Mouse (Mus musculus): Measurements from ENCODE around the gene Pank3. TPM values are rescaled to one million over a fixed set of nuclear protein-coding genes. Genes with fewer than 3 reads are reported as not detected.
"Not testable (repeated sequence)": the region's sequence is repeated elsewhere in the genome, so short reads cannot be mapped to it uniquely, and the experiment has no call there.

The Pank3 gene
- polyA plus RNA-seq, 1 experiment from 2014 or later: 24.2 TPM

GRCm38 (mm10) chr11:35783038-35783437, 13.8 kb downstream of the Pank3 start:
- WGBS: 93% methylated on average over 5 of the region's 5 CpGs

GRCm38 (mm10) chr11:35784002-35784401, 14.7 kb downstream of the Pank3 start:
- H3K36me3 ChIP-seq: peaks cover 58% of the 10 kb centered on the region
- no peak for ATAC-seq (replicated peaks)
- WGBS: 94% methylated on average over 3 of the region's 3 CpGs
- H3K27ac ChIP-seq (replicated peaks): no peak overlapping the region
- H3K27me3 ChIP-seq: no peaks in the 10 kb centered on the region
- no peak overlapping the region for H3K4me3 ChIP-seq
- no peaks in the 10 kb centered on the region for H3K4me1 ChIP-seq
- no peaks in the 10 kb centered on the region for H3K9me3 ChIP-seq
- H3K4me2 ChIP-seq (replicated peaks): no peak overlapping the region
- no peak overlapping the region for H3K9ac ChIP-seq (replicated peaks)

More at GRCm38 (mm10) chr11:35783038-35783437, 13.8 kb downstream of the Pank3 start:
- no peak overlapping the region for H3K4me2 ChIP-seq (replicated peaks)
- H3K9ac ChIP-seq (replicated peaks): no peak overlapping the region
- no peaks in the 10 kb centered on the region for H3K9me3 ChIP-seq
- H3K4me3 ChIP-seq: no peak overlapping the region
- no peak for ATAC-seq (replicated peaks)
- H3K4me1 ChIP-seq: no peaks in the 10 kb centered on the region
- H3K36me3 ChIP-seq: peaks cover 67% of the 10 kb centered on the region
- H3K27me3 ChIP-seq: no peaks in the 10 kb centered on the region
- no peak overlapping the region for H3K27ac ChIP-seq (replicated peaks)

- Histone ChIP-seq H3K27ac (replicated peaks) (no peak overlapping the region), H3K9me3 (no peaks in the 10 kb centered on the region), H3K36me3 (peaks cover 58% of the 10 kb centered on the region), H3K4me3 (no peak overlapping the region), H3K9ac (replicated peaks) (no peak overlapping the region), H3K4me1 (no peaks in the 10 kb centered on the region), H3K27me3 (no peaks in the 10 kb centered on the region), H3K4me2 (replicated peaks) (no peak overlapping the region)
- ATAC-seq (replicated peaks): no peak
- 95% methylated on average over 4 of the region's 4 CpGs for WGBS
These were observed 15.3 kb downstream of the Pank3 start for GRCm38 (mm10) chr11:35784537-35784936.

GRCm38 (mm10) chr11:35788443-35788842, 19.2 kb downstream of the Pank3 start:
- WGBS: 47% methylated on average over 2 of the region's 2 CpGs
- H3K4me2 ChIP-seq (replicated peaks): no peak overlapping the region
- H3K27ac ChIP-seq (replicated peaks): no peak overlapping the region
- no peak for ATAC-seq (replicated peaks)
- peaks cover 42% of the 10 kb centered on the region for H3K36me3 ChIP-seq
- H3K9me3 ChIP-seq: no peaks in the 10 kb centered on the region
- no peaks in the 10 kb centered on the region for H3K4me1 ChIP-seq
- no peak overlapping the region for H3K9ac ChIP-seq (replicated peaks)
- no peaks in the 10 kb centered on the region for H3K27me3 ChIP-seq
- no peak overlapping the region for H3K4me3 ChIP-seq

GRCm38 (mm10) chr11:35792800-35793199, 23.5 kb downstream of the Pank3 start:
- Histone ChIP-seq H3K36me3 (peaks cover 17% of the 10 kb centered on the region), H3K27me3 (peaks cover 16% of the 10 kb centered on the region)
- H3K27ac ChIP-seq (replicated peaks); H3K4me3 ChIP-seq; H3K9me3 ChIP-seq; H3K4me2 ChIP-seq (replicated peaks); ATAC-seq (replicated peaks); H3K9ac ChIP-seq (replicated peaks); H3K4me1 ChIP-seq: not testable (repeated sequence)
- 87% methylated on average over 5 of the region's 5 CpGs for WGBS

- peaks cover 15% of the 10 kb centered on the region for H3K4me1 ChIP-seq
- peak overlapping the region; percentile 64 for H3K4me3 ChIP-seq
- WGBS: 1% methylated on average over 64 of the region's 86 CpGs
- peak; percentile 78 for ATAC-seq (replicated peaks)
- no peaks in the 10 kb centered on the region for H3K36me3 ChIP-seq
- H3K27ac ChIP-seq (replicated peaks): peak overlapping the region; percentile 84
- peak overlapping the region; percentile 74 for H3K9ac ChIP-seq (replicated peaks)
- peaks cover 32% of the 10 kb centered on the region for H3K27me3 ChIP-seq
- no peaks in the 10 kb centered on the region for H3K9me3 ChIP-seq
- H3K4me2 ChIP-seq (replicated peaks): peak overlapping the region; percentile 81
These were observed 28.6 kb downstream of the Pank3 start for GRCm38 (mm10) chr11:35797751-35798494.

- peaks cover 15% of the 10 kb centered on the region for H3K4me1 ChIP-seq
- H3K27ac ChIP-seq (replicated peaks): peak overlapping the region; percentile 84
- peaks cover 32% of the 10 kb centered on the region for H3K27me3 ChIP-seq
- H3K4me3 ChIP-seq: peak overlapping the region; percentile 64
- peak overlapping the region; percentile 74 for H3K9ac ChIP-seq (replicated peaks)
- no peaks in the 10 kb centered on the region for H3K36me3 ChIP-seq
- peak overlapping the region; percentile 81 for H3K4me2 ChIP-seq (replicated peaks)
- under 1% methylated on average over 23 of the region's 23 CpGs for WGBS
- H3K9me3 ChIP-seq: no peaks in the 10 kb centered on the region
- peak; percentile 96 for ATAC-seq (replicated peaks)
These were observed 29.2 kb downstream of the Pank3 start for GRCm38 (mm10) chr11:35798495-35798820.

- Histone ChIP-seq H3K4me1 (peaks cover 15% of the 10 kb centered on the region), H3K9me3 (no peaks in the 10 kb centered on the region), H3K27me3 (peaks cover 32% of the 10 kb centered on the region), H3K4me2 (replicated peaks) (peak within 1 kb of the TSS; percentile 81), H3K9ac (replicated peaks) (peak within 1 kb of the TSS; percentile 74), H3K27ac (replicated peaks) (peak within 1 kb of the TSS; percentile 84), H3K36me3 (no peaks in the 10 kb centered on the region), H3K4me3 (peak within 1 kb of the TSS; percentile 64)
- no peak for ATAC-seq (replicated peaks)
- whole genome bisulfite sequencing: 13% methylated on average over 11 of the region's 11 CpGs
These were observed 29.6 kb downstream of the Pank3 start, which contains the start of gene Fbll1 for GRCm38 (mm10) chr11:35798874-35799273. Gene Fbll1 (minus strand): TSS chr11:35798884.

- Histone ChIP-seq H3K9ac (replicated peaks) (no peak overlapping the region), H3K4me1 (peaks cover 15% of the 10 kb centered on the region), H3K36me3 (peaks cover 2% of the 10 kb centered on the region; the same call in 1 of the 2 replicates), H3K9me3 (no peaks in the 10 kb centered on the region), H3K4me3 (no peak overlapping the region), H3K27me3 (peaks cover 27% of the 10 kb centered on the region), H3K27ac (replicated peaks) (no peak overlapping the region), H3K4me2 (replicated peaks) (no peak overlapping the region)
- 80% methylated on average over 5 of the region's 5 CpGs for WGBS
- ATAC-seq (replicated peaks): no peak
These were observed 32.0 kb downstream of the Pank3 start for GRCm38 (mm10) chr11:35801332-35801731.

- H3K9ac ChIP-seq (replicated peaks): no peak overlapping the region
These were observed 42.2 kb downstream of the Pank3 start for GRCm38 (mm10) chr11:35811458-35811857.

GRCm38 (mm10) chr11:35816316-35816715, 47.0 kb downstream of the Pank3 start:
- Histone ChIP-seq H3K27me3 (no peaks in the 10 kb centered on the region), H3K9me3 (no peaks in the 10 kb centered on the region), H3K9ac (replicated peaks) (no peak overlapping the region), H3K4me3 (no peak overlapping the region), H3K36me3 (peaks cover 90% of the 10 kb centered on the region), H3K4me1 (no peaks in the 10 kb centered on the region), H3K4me2 (replicated peaks) (no peak overlapping the region), H3K27ac (replicated peaks) (no peak overlapping the region)
- 93% methylated on average over 12 of the region's 12 CpGs for WGBS
- no peak for ATAC-seq (replicated peaks)

More at GRCm38 (mm10) chr11:35811458-35811857, 42.2 kb downstream of the Pank3 start:
- ATAC-seq (replicated peaks): no peak
- H3K4me1 ChIP-seq: no peaks in the 10 kb centered on the region
- H3K36me3 ChIP-seq: peaks cover 93% of the 10 kb centered on the region
- H3K4me3 ChIP-seq: no peak overlapping the region
- no peak overlapping the region for H3K4me2 ChIP-seq (replicated peaks)
- H3K27me3 ChIP-seq: no peaks in the 10 kb centered on the region
- 81% methylated on average over 10 of the region's 10 CpGs for WGBS
- no peaks in the 10 kb centered on the region for H3K9me3 ChIP-seq
- no peak overlapping the region for H3K27ac ChIP-seq (replicated peaks)

- Histone ChIP-seq H3K4me3 (no peak overlapping the region), H3K9me3 (no peaks in the 10 kb centered on the region), H3K4me2 (replicated peaks) (no peak overlapping the region), H3K36me3 (peaks cover 81% of the 10 kb centered on the region), H3K27me3 (no peaks in the 10 kb centered on the region), H3K9ac (replicated peaks) (no peak overlapping the region), H3K27ac (replicated peaks) (no peak overlapping the region), H3K4me1 (peaks cover 6% of the 10 kb centered on the region)
- WGBS: 93% methylated on average over 6 of the region's 6 CpGs
- no peak for ATAC-seq (replicated peaks)
These were observed 58.4 kb downstream of the Pank3 start for GRCm38 (mm10) chr11:35827714-35828113.

GRCm38 (mm10) chr11:35832139-35832538, 62.9 kb downstream of the Pank3 start:
- ATAC-seq (replicated peaks): no peak
- no peaks in the 10 kb centered on the region for H3K9me3 ChIP-seq
- H3K9ac ChIP-seq (replicated peaks): no peak overlapping the region
- peaks cover 46% of the 10 kb centered on the region for H3K36me3 ChIP-seq
- H3K4me2 ChIP-seq (replicated peaks): no peak overlapping the region
- no peak overlapping the region for H3K4me3 ChIP-seq
- 85% methylated on average over 4 of the region's 4 CpGs for WGBS
- peaks cover 19% of the 10 kb centered on the region for H3K4me1 ChIP-seq
- no peaks in the 10 kb centered on the region for H3K27me3 ChIP-seq
- H3K27ac ChIP-seq (replicated peaks): no peak overlapping the region
